Mouse (Mus musculus): ENCODE measurements at regions not wholly inside any gene's neighbourhood (a gene's known extent, or its start where the extent isn't known, plus 50 kb on each side); places are given as distances from the start of the nearest gene placed in this dataset.

DNA sequence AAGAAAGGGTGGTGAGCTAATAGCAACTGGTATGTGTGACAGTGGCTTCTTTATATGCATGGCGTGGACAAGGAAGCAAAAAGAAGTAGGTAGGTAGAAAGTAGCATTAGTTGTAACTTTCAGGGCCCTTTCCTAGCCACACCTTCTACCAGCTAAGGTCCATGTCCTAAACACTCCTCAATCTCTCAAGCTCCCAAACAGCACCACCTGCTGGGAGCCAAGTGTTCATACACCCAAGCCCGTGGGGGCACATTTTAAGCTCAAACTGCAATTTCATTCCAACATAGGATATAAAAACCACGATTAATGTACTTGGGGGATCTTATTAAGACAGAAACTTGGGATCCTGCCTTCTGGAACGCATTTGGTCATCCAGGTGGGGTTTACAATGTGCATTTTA lies 141.6 kb upstream of the Cox10 start:
- TF ChIP-seq CHD1 (IDR thresholded peaks at IDR 0.05; ENCODE audit: low read depth, low read length) (no peak), USF2 (conservative IDR thresholded peaks at IDR 0.05; ENCODE audit: low read depth, low read length) (no peak), CHD2 (IDR thresholded peaks at IDR 0.05; ENCODE audit: low read length) (no peak), GABPA (IDR thresholded peaks at IDR 0.05; ENCODE audit: insufficient replicate concordance, low read depth, low read length) (no peak), POLR2A (IDR thresholded peaks at IDR 0.05; ENCODE audit: low read depth, low read length) (no peak), ZC3H11A (IDR thresholded peaks at IDR 0.05; ENCODE audit: low read depth, low read length) (no peak), CTCF (conservative IDR thresholded peaks at IDR 0.05 in 1 of 2, IDR thresholded peaks at IDR 0.05 in 1 of 2; ENCODE audit: low read depth in 2 of 2, low read length in 2 of 2) (peak; percentile 5 to 55; a peak in 2 of 4 replicates), RAD21 (IDR thresholded peaks at IDR 0.05; ENCODE audit: low read depth, low read length) (peak; percentile 44), ELF1 (IDR thresholded peaks at IDR 0.05; ENCODE audit: low read depth, low read length) (no peak), MAFK (IDR thresholded peaks at IDR 0.05; ENCODE audit: insufficient replicate concordance, low read length) (no peak), HCFC1 (IDR thresholded peaks at IDR 0.05; ENCODE audit: low read depth, low read length) (no peak), KAT2A (IDR thresholded peaks at IDR 0.05; ENCODE audit: insufficient replicate concordance, low read length) (no peak), USF1 (IDR thresholded peaks at IDR 0.05; ENCODE audit: low read depth, low read length) (no peak)

All from CH12.LX (cell line).